Mouse (Mus musculus) midbrain, embryonic 11.5 days (tissue): ENCODE results near the gene Prox2. TPM values are rescaled to one million over a fixed set of nuclear protein-coding genes. Genes with fewer than 3 reads are reported as not detected.

Experiments used
- ATAC-seq: fragments of 200-750 bp; cut with Nextera tagmentation; 2 replicates; pipeline ENCODE4 v1.8.0; 2017; ENCODE audit warnings: moderate TSS enrichment, moderate library complexity; ENCODE audit not compliant: low FRiP score
- DNase-seq: peaks from one replicate; pipeline ENCODE4 v3.0.0; 2015; ENCODE audit warnings: low spot score; ENCODE audit errors: missing footprints
- H3K27ac ChIP-seq: fragments of 300-500 bp; sonication (generic); 2 replicates; pipeline ENCODE4 v1.5.1; 2014; ENCODE audit warnings: low read depth, low read length
- H3K27me3 ChIP-seq: fragments of 300-500 bp; sonication (generic); 2 replicates; pipeline ENCODE4 v1.6.1; 2014; ENCODE audit warnings: mild to moderate bottlenecking, low read length, moderate library complexity, mixed read lengths; ENCODE audit not compliant: control insufficient read depth, insufficient read depth
- H3K36me3 ChIP-seq: fragments of 300-500 bp; sonication (generic); 2 replicates; pipeline ENCODE4 v1.6.1; 2014; ENCODE audit warnings: mild to moderate bottlenecking, low read length, moderate library complexity, mixed read lengths; ENCODE audit not compliant: control insufficient read depth, insufficient read depth
- H3K4me1 ChIP-seq: fragments of 300-500 bp; sonication (generic); 2 replicates; pipeline ENCODE4 v1.6.1; 2014; ENCODE audit warnings: low read length; ENCODE audit not compliant: control insufficient read depth, insufficient read depth
- H3K4me2 ChIP-seq: fragments of 300-500 bp; sonication (generic); 2 replicates; pipeline ENCODE4 v1.6.1; 2014; ENCODE audit warnings: mild to moderate bottlenecking, moderate library complexity
- H3K4me3 ChIP-seq: fragments of 300-500 bp; sonication (generic); 2 replicates; pipeline ENCODE4 v1.5.1; 2014; ENCODE audit warnings: low read depth, low read length
- H3K9ac ChIP-seq: fragments of 300-500 bp; sonication (generic); 2 replicates; pipeline ENCODE4 v1.6.1; 2014; ENCODE audit warnings: low read length
- H3K9me3 ChIP-seq: fragments of 300-500 bp; sonication (generic); 2 replicates; pipeline ENCODE4 v1.6.1; 2016; ENCODE audit warnings: low read length; ENCODE audit not compliant: control insufficient read depth
- WGBS: fragments of 180-500 bp; shearing (Covaris S2); extraction: QIAGEN DNeasy Blood & Tissue Kit; methylation state at CpG from one replicate; pipeline ENCODE4 v1.1.7; 2014; 5-methylcytosine and 5-hydroxymethylcytosine counted together
- polyA plus RNA-seq: library from polyadenylated mRNA; unstranded; fragments of >200 nt; fragmentation: Nextera tagmentation; extraction: Ambion mirVana; gene quantifications from 2 replicates; pipeline ENCODE4 v1.2.1, GENCODE M21; 2014

The Prox2 gene
- 2.6 and 3.6 TPM in 2 replicates for polyA plus RNA-seq

DNA sequence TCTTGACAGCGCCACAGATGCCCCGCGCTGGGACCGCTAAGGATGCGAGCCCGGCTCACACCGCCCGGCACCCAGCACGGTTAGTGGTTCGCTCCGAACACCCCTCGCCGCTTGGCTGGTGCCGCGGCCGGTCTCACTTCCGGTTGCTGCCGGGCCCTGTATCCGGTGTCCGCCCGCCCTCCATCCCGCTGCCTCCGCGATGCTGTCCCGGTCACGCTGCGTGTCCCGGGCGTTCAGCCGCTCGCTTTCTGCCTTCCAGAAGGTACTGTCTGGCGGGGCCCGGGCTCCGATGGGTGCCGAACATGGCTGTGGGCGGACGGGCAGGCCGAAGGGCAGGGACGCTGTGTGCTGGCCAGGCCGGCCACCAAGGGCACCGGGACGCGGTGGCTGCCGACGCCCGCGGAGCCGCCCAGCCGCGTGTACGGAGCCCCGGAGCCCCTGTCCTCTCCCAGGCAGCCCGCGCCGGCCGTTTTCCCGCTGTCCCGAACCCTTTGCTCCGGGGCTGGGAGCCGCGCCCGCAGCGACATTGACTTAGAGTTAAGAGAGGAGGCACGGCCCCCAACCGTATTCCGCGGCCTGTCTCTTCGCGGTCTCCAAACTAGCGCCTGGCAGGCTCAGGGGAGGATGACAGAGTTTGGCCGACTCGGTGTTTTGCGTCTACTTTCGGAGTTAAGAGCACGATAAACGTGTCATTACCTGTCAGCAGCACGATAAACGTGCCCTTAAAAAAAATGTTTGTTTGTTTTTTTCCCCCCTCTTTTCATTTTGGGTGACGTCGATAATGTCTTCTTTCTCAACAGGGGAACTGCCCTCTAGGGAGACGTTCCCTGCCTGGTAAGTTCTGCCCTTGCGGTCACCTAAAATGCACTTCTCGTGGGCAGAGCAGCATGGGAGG, at the start of gene Prox2, which contains the start of gene Dlst:
TSS of gene Prox2 (minus strand) at position 62 of the 895 bp plus-strand sequence.
TSS of gene Dlst (plus strand) at position 136 of the 895 bp plus-strand sequence.
- peak within 1 kb of the TSS; percentile 95 for H3K9ac ChIP-seq
- H3K27me3 ChIP-seq = no peaks in the 10 kb centered on the region
- H3K4me3 ChIP-seq = peak within 1 kb of the TSS; percentile 97
- H3K27ac ChIP-seq = peak within 1 kb of the TSS; percentile 56; the same call in 1 of the 2 replicates
- WGBS = under 1% methylated on average over 83 of the region's 83 CpGs
- ATAC-seq (peak; percentile 94), DNase-seq (peak; percentile 99)
- H3K36me3 ChIP-seq = no peaks in the 10 kb centered on the region
- no peaks in the 10 kb centered on the region for H3K9me3 ChIP-seq
- H3K4me1 ChIP-seq = peaks cover 21% of the 10 kb centered on the region
- peak within 1 kb of the TSS; percentile 86 for H3K4me2 ChIP-seq

GRCm38 (mm10) chr12:85159592-85159991, 49.0 kb upstream of the Prox2 start:
- 82% methylated on average over 5 of the region's 5 CpGs for WGBS

GRCm38 (mm10) chr12:85158801-85159200, 48.2 kb upstream of the Prox2 start:
- Histone ChIP-seq H3K4me2 (no peak overlapping the region), H3K4me1 (no peaks in the 10 kb centered on the region)

More at GRCm38 (mm10) chr12:85159592-85159991, 49.0 kb upstream of the Prox2 start:
- no peak for ATAC-seq
- Histone ChIP-seq H3K9me3 (no peaks in the 10 kb centered on the region), H3K4me3 (no peak overlapping the region), H3K4me1 (no peaks in the 10 kb centered on the region), H3K9ac (no peak overlapping the region), H3K27ac (no peak overlapping the region), H3K27me3 (no peaks in the 10 kb centered on the region), H3K36me3 (no peaks in the 10 kb centered on the region), H3K4me2 (no peak overlapping the region)
- DNase-seq = no peak

GRCm38 (mm10) chr12:85157797-85158460, 47.4 kb upstream of the Prox2 start:
- H3K9ac ChIP-seq = no peak overlapping the region
- no peaks in the 10 kb centered on the region for H3K9me3 ChIP-seq
- H3K4me2 ChIP-seq = no peak overlapping the region
- H3K4me3 ChIP-seq = no peak overlapping the region
- no peaks in the 10 kb centered on the region for H3K36me3 ChIP-seq
- ATAC-seq = no peak
- H3K27ac ChIP-seq = no peak overlapping the region
- no peaks in the 10 kb centered on the region for H3K27me3 ChIP-seq
- H3K4me1 ChIP-seq = no peaks in the 10 kb centered on the region
- DNase-seq = no peak
- WGBS = 88% methylated on average over 14 of the region's 14 CpGs

More at GRCm38 (mm10) chr12:85158801-85159200, 48.2 kb upstream of the Prox2 start:
- no peak for ATAC-seq
- Histone ChIP-seq H3K4me3 (no peak overlapping the region), H3K27me3 (no peaks in the 10 kb centered on the region), H3K36me3 (no peaks in the 10 kb centered on the region), H3K27ac (no peak overlapping the region), H3K9ac (no peak overlapping the region), H3K9me3 (no peaks in the 10 kb centered on the region)
- WGBS = 91% methylated on average over 8 of the region's 8 CpGs
- DNase-seq = no peak

GRCm38 (mm10) chr12:85156324-85156723, 45.8 kb upstream of the Prox2 start:
- Histone ChIP-seq H3K4me3 (no peak overlapping the region), H3K9me3 (no peaks in the 10 kb centered on the region), H3K4me1 (no peaks in the 10 kb centered on the region), H3K27me3 (peaks cover 3% of the 10 kb centered on the region; the same call in 1 of the 2 replicates), H3K36me3 (no peaks in the 10 kb centered on the region), H3K9ac (no peak overlapping the region), H3K27ac (no peak overlapping the region), H3K4me2 (no peak overlapping the region)
- 76% methylated on average over 6 of the region's 6 CpGs for WGBS
- DNase-seq (no peak), ATAC-seq (no peak)

DNA sequence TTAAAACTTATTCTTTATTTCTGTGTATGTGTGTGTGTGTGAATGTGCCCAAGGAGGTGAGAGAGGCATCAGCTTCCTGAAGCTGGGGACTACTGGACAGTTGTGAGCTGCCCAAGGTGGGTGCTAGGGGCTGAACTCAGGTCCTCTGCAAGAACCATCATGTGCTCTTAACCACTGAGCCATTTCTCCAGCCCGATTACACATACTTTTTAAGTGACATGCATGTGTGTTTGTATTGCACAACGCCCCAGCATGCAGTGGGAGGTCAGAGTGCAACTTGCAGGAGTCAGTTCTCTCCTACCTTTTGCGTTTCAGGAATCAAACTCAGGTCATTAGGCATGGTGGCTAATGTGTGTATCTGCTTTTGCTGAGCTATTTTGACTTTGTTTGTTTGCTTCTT, 42.5 kb upstream of the Prox2 start:
- ATAC-seq = no peak
- H3K27ac ChIP-seq = no peak overlapping the region
- WGBS = 72% methylated on average over 3 of the region's 3 CpGs
- H3K9ac ChIP-seq = no peak overlapping the region
- peaks cover 7% of the 10 kb centered on the region for H3K27me3 ChIP-seq
- H3K9me3 ChIP-seq = no peaks in the 10 kb centered on the region
- H3K4me3 ChIP-seq = no peak overlapping the region
- DNase-seq = no peak
- no peaks in the 10 kb centered on the region for H3K36me3 ChIP-seq
- peaks cover 8% of the 10 kb centered on the region; the same call in 1 of the 2 replicates for H3K4me1 ChIP-seq
- H3K4me2 ChIP-seq = no peak overlapping the region

- Histone ChIP-seq H3K4me1 (peaks cover 8% of the 10 kb centered on the region; the same call in 1 of the 2 replicates), H3K27me3 (peaks cover 7% of the 10 kb centered on the region), H3K9me3 (no peaks in the 10 kb centered on the region), H3K4me2 (peak within 1 kb of the TSS; percentile 49), H3K27ac (no peak within 1 kb of the TSS), H3K36me3 (no peaks in the 10 kb centered on the region), H3K9ac (peak within 1 kb of the TSS; percentile 44), H3K4me3 (peak within 1 kb of the TSS; percentile 35)
- DNase-seq (peak; percentile 87), ATAC-seq (peak; percentile 79)
- WGBS = 16% methylated on average over 28 of the region's 28 CpGs
Measured at GRCm38 (mm10) chr12:85151002-85151774, 40.6 kb upstream of the Prox2 start, which contains the start of gene Rps6kl1. Gene Rps6kl1 (minus strand): TSS chr12:85151264.

- Histone ChIP-seq H3K27me3 (peaks cover 7% of the 10 kb centered on the region), H3K27ac (no peak overlapping the region), H3K4me1 (peaks cover 8% of the 10 kb centered on the region; the same call in 1 of the 2 replicates), H3K9me3 (no peaks in the 10 kb centered on the region), H3K9ac (peak overlapping the region; percentile 44), H3K36me3 (no peaks in the 10 kb centered on the region), H3K4me2 (peak overlapping the region; percentile 49), H3K4me3 (peak overlapping the region; percentile 35)
- ATAC-seq = peak; percentile 40; the same call in 1 of the 2 replicates
- no peak for DNase-seq
- WGBS = 7% methylated on average over 20 of the region's 20 CpGs
Measured at GRCm38 (mm10) chr12:85150321-85151001, 39.9 kb upstream of the Prox2 start.
